Mouse (Mus musculus): ENCODE measurements at regions not wholly inside any gene's neighbourhood (a gene's known extent, or its start where the extent isn't known, plus 50 kb on each side); places are given as distances from the start of the nearest gene placed in this dataset.

- WGBS, result 70% methylated on average over 4 of the region's 4 CpGs
- Histone ChIP-seq H3K9me3 (no peaks in the 10 kb centered on the region), H3K9ac (no peak overlapping the region), H3K36me3 (no peaks in the 10 kb centered on the region), H3K27ac (no peak overlapping the region), H3K27me3 (replicated peaks) (no peaks in the 10 kb centered on the region), H3K4me1 (replicated peaks) (no peaks in the 10 kb centered on the region), H3K4me2 (replicated peaks) (no peak overlapping the region), H3K4me3 (replicated peaks) (no peak overlapping the region)
- no peak for ATAC-seq
These were observed 50.6 kb upstream of the Prr23a1 start for GRCm38 (mm10) chr9:98791709-98792108.

- H3K4me3 ChIP-seq (replicated peaks), result no peak overlapping the region
- H3K4me2 ChIP-seq (replicated peaks), result no peak overlapping the region
- ATAC-seq, result no peak
- H3K36me3 ChIP-seq, result no peaks in the 10 kb centered on the region
- H3K27ac ChIP-seq, result no peak overlapping the region
- H3K4me1 ChIP-seq (replicated peaks), result no peaks in the 10 kb centered on the region
- whole genome bisulfite sequencing, result 71% methylated on average over 5 of the region's 5 CpGs
- no peak overlapping the region for H3K9ac ChIP-seq
- no peaks in the 10 kb centered on the region for H3K9me3 ChIP-seq
- H3K27me3 ChIP-seq (replicated peaks), result no peaks in the 10 kb centered on the region
These were observed 68.6 kb upstream of the Prr23a1 start for GRCm38 (mm10) chr9:98773651-98774185.

- whole genome bisulfite sequencing, result 81% methylated on average over 11 of the region's 11 CpGs
- no peaks in the 10 kb centered on the region for H3K9me3 ChIP-seq
- H3K36me3 ChIP-seq, result no peaks in the 10 kb centered on the region
- no peak for ATAC-seq
- no peak overlapping the region for H3K4me3 ChIP-seq (replicated peaks)
- no peak overlapping the region for H3K9ac ChIP-seq
- H3K4me1 ChIP-seq (replicated peaks), result no peaks in the 10 kb centered on the region
- H3K27ac ChIP-seq, result no peak overlapping the region
- H3K27me3 ChIP-seq (replicated peaks), result no peaks in the 10 kb centered on the region
- no peak overlapping the region for H3K4me2 ChIP-seq (replicated peaks)
These were observed 69.1 kb upstream of the Prr23a1 start for GRCm38 (mm10) chr9:98773212-98773611.

GRCm38 (mm10) chr9:98754764-98755163, 87.5 kb upstream of the Prr23a1 start:
- no peak overlapping the region for H3K4me3 ChIP-seq (replicated peaks)
- no peaks in the 10 kb centered on the region for H3K36me3 ChIP-seq
- no peaks in the 10 kb centered on the region for H3K27me3 ChIP-seq (replicated peaks)
- WGBS, result 78% methylated on average over 4 of the region's 4 CpGs
- H3K9me3 ChIP-seq, result no peaks in the 10 kb centered on the region
- peaks cover 6% of the 10 kb centered on the region; the same call in 1 of the 2 replicates for H3K4me1 ChIP-seq (replicated peaks)
- H3K27ac ChIP-seq, result no peak overlapping the region
- no peak overlapping the region for H3K4me2 ChIP-seq (replicated peaks)
- ATAC-seq, result no peak
- H3K9ac ChIP-seq, result no peak overlapping the region

- H3K27me3 ChIP-seq (replicated peaks), result no peaks in the 10 kb centered on the region
- WGBS, result 52% methylated on average over 6 of the region's 6 CpGs
- no peaks in the 10 kb centered on the region for H3K36me3 ChIP-seq
- no peak overlapping the region for H3K4me2 ChIP-seq (replicated peaks)
- no peak overlapping the region for H3K27ac ChIP-seq
- ATAC-seq, result peak; percentile 51
- H3K4me3 ChIP-seq (replicated peaks), result no peak overlapping the region
- no peak overlapping the region for H3K9ac ChIP-seq
- H3K9me3 ChIP-seq, result no peaks in the 10 kb centered on the region
- H3K4me1 ChIP-seq (replicated peaks), result peaks cover 6% of the 10 kb centered on the region; the same call in 1 of the 2 replicates
These were observed 88.8 kb upstream of the Prr23a1 start for GRCm38 (mm10) chr9:98753356-98753953.

- Histone ChIP-seq H3K4me3 (replicated peaks) (no peak overlapping the region), H3K4me2 (replicated peaks) (no peak overlapping the region), H3K4me1 (replicated peaks) (no peaks in the 10 kb centered on the region), H3K36me3 (no peaks in the 10 kb centered on the region), H3K9ac (no peak overlapping the region), H3K27ac (no peak overlapping the region), H3K9me3 (no peaks in the 10 kb centered on the region), H3K27me3 (replicated peaks) (no peaks in the 10 kb centered on the region)
- no peak for ATAC-seq
These were observed 98.5 kb upstream of the Prr23a1 start for GRCm38 (mm10) chr9:98743785-98744184.

GRCm38 (mm10) chr9:98727276-98727860, 114.9 kb upstream of the Prr23a1 start:
- Histone ChIP-seq H3K4me3 (replicated peaks) (no peak overlapping the region), H3K36me3 (no peaks in the 10 kb centered on the region), H3K27me3 (replicated peaks) (no peaks in the 10 kb centered on the region), H3K27ac (no peak overlapping the region), H3K4me2 (replicated peaks) (no peak overlapping the region), H3K4me1 (replicated peaks) (peaks cover 7% of the 10 kb centered on the region; the same call in 1 of the 2 replicates), H3K9ac (no peak overlapping the region), H3K9me3 (no peaks in the 10 kb centered on the region)
- WGBS, result 28% methylated on average over 5 of the region's 5 CpGs
- ATAC-seq, result peak; percentile 47

GRCm38 (mm10) chr9:98726638-98727037, 115.7 kb upstream of the Prr23a1 start:
- Histone ChIP-seq H3K27me3 (replicated peaks) (no peaks in the 10 kb centered on the region), H3K4me3 (replicated peaks) (no peak overlapping the region), H3K4me2 (replicated peaks) (no peak overlapping the region), H3K9me3 (no peaks in the 10 kb centered on the region), H3K9ac (no peak overlapping the region), H3K36me3 (no peaks in the 10 kb centered on the region), H3K27ac (no peak overlapping the region), H3K4me1 (replicated peaks) (peaks cover 7% of the 10 kb centered on the region; the same call in 1 of the 2 replicates)
- peak; percentile 61 for ATAC-seq
- 39% methylated on average over 5 of the region's 5 CpGs for WGBS

- WGBS, result 64% methylated on average over 3 of the region's 3 CpGs
- Histone ChIP-seq H3K9ac (no peak overlapping the region), H3K27ac (no peak overlapping the region), H3K4me3 (replicated peaks) (no peak overlapping the region), H3K4me2 (replicated peaks) (no peak overlapping the region), H3K4me1 (replicated peaks) (peaks cover 7% of the 10 kb centered on the region; the same call in 1 of the 2 replicates), H3K36me3 (no peaks in the 10 kb centered on the region), H3K27me3 (replicated peaks) (no peaks in the 10 kb centered on the region), H3K9me3 (no peaks in the 10 kb centered on the region)
- no peak for ATAC-seq
These were observed 119.4 kb upstream of the Prr23a1 start for GRCm38 (mm10) chr9:98722885-98723284.

GRCm38 (mm10) chr9:98721381-98721780, 119.9 kb upstream of the Mrps22 start:
- H3K9ac ChIP-seq, result no peak overlapping the region
- H3K36me3 ChIP-seq, result no peaks in the 10 kb centered on the region
- 87% methylated on average over 5 of the region's 5 CpGs for WGBS
- H3K9me3 ChIP-seq, result no peaks in the 10 kb centered on the region
- no peaks in the 10 kb centered on the region for H3K4me1 ChIP-seq (replicated peaks)
- H3K4me3 ChIP-seq (replicated peaks), result no peak overlapping the region
- no peak for ATAC-seq
- H3K4me2 ChIP-seq (replicated peaks), result no peak overlapping the region
- H3K27ac ChIP-seq, result no peak overlapping the region
- no peaks in the 10 kb centered on the region for H3K27me3 ChIP-seq (replicated peaks)

GRCm38 (mm10) chr9:98717701-98718270, 116.3 kb upstream of the Mrps22 start:
- no peaks in the 10 kb centered on the region for H3K36me3 ChIP-seq
- 57% methylated on average over 11 of the region's 11 CpGs for WGBS

GRCm38 (mm10) chr9:98714661-98715060, 113.2 kb upstream of the Mrps22 start:
- ATAC-seq, result no peak
- Histone ChIP-seq H3K36me3 (no peaks in the 10 kb centered on the region), H3K9ac (no peak overlapping the region), H3K4me1 (replicated peaks) (no peaks in the 10 kb centered on the region), H3K27me3 (replicated peaks) (no peaks in the 10 kb centered on the region), H3K4me2 (replicated peaks) (no peak overlapping the region), H3K27ac (no peak overlapping the region), H3K9me3 (no peaks in the 10 kb centered on the region), H3K4me3 (replicated peaks) (no peak overlapping the region)
- WGBS, result 69% methylated on average over 9 of the region's 9 CpGs

More at GRCm38 (mm10) chr9:98717701-98718270, 116.3 kb upstream of the Mrps22 start:
- Histone ChIP-seq H3K4me2 (replicated peaks) (no peak overlapping the region), H3K9me3 (no peaks in the 10 kb centered on the region), H3K9ac (no peak overlapping the region), H3K27ac (no peak overlapping the region), H3K27me3 (replicated peaks) (no peaks in the 10 kb centered on the region), H3K4me1 (replicated peaks) (no peaks in the 10 kb centered on the region), H3K4me3 (replicated peaks) (no peak overlapping the region)
- no peak for ATAC-seq

- no peaks in the 10 kb centered on the region for H3K36me3 ChIP-seq
- no peak overlapping the region for H3K4me3 ChIP-seq (replicated peaks)
- no peak for ATAC-seq
- no peak overlapping the region for H3K4me2 ChIP-seq (replicated peaks)
- no peaks in the 10 kb centered on the region for H3K27me3 ChIP-seq (replicated peaks)
- no peak overlapping the region for H3K27ac ChIP-seq
- no peak overlapping the region for H3K9ac ChIP-seq
- 91% methylated on average over 7 of the region's 7 CpGs for WGBS
- H3K9me3 ChIP-seq, result no peaks in the 10 kb centered on the region
- no peaks in the 10 kb centered on the region for H3K4me1 ChIP-seq (replicated peaks)
These were observed 111.4 kb upstream of the Mrps22 start for GRCm38 (mm10) chr9:98712826-98713225.

All from intestine, embryonic 15.5 days (tissue).